Mouse (Mus musculus) urinary bladder, postnatal 4 days (tissue): ENCODE measurements around the gene Gm13030.
"Not testable (repeated sequence)": the region's sequence is repeated elsewhere in the genome, so short reads cannot be mapped to it uniquely, and the experiment has no call there.

Source experiments
- DNase-seq, 2 experiments: peaks; one replicate each; pipeline ENCODE4 v3.0.0; 2021 to 2022; ENCODE audit warnings: low spot score in 2 of 2

Gm13030 gene

DNA sequence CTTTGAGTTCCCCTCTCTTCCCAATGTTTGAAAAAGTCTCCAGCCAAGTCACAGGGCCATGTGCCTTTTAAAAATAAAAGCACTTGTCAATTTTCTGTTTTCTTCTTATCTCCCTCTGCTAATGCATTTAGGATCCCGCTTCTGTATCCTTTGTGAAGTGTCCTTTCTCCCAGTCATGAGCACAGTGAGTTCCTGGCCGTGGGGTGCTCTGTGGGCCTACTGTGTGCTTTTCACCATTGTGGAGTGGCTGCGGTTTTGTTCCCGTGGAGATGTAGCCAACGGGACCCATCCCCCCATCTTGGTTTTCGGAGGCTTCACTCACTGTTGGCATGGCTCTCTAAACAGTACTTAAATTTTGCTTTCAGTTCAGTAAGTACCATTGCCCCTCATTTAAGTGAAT is 7.8 kb downstream of the Gm13030 start:
- DNase-seq, result no peak

DNA sequence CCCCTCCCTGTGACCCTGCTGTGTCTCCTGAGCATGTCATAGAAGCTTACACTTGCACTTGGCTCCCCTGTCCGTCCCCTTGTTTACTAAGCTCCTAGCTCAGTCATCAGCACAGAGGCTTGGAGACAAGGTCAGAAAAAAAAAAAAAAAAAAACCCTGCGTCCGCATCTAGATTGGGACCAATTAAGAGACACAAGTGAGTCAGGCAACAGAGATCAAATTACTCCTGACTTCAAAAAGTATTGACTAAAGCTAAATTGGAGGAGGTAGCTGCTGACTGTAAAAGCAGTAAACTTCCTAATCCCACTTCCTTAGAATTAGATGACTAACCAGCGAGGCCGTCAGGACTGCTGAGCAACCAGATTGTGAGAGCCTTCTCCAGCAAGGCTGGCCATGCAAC is 8.7 kb downstream of the Gm13030 start:
- DNase-seq, result no peak

DNA sequence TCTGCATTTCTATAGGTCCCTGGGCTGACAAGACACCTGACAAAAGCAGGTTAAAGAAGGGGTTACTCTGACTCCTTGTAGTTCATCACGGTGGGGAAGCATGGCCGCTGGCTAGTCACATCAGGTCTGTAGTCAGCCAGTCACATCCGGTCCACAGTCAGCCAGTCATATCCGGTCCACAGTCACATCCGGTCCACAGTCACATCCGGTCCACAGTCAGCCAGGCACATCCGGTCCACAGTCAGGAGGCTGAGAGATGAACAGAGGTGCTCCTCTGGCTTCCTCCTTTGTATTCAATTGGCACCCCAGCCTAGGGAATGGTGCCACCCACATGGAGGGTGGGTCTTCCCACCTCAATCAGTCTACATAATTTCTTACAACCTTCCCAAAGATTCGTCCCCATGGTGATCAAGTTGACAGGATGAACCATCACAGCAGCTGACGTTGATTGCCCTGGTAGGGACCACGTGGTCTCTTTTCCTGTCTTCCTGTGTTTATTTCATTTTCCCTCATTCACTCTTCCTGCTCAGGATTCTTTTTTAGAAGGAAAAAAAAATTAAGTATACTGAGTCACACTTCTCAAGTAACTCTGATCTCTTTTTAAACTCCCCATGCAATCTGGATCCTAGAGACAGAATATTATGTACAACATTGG is 10.3 kb downstream of the Gm13030 start, which contains the start of gene Pla2g5:
Pla2g5 (minus strand) TSS at position 139 of the 655 bp plus-strand sequence.
- no peak for DNase-seq

DNA sequence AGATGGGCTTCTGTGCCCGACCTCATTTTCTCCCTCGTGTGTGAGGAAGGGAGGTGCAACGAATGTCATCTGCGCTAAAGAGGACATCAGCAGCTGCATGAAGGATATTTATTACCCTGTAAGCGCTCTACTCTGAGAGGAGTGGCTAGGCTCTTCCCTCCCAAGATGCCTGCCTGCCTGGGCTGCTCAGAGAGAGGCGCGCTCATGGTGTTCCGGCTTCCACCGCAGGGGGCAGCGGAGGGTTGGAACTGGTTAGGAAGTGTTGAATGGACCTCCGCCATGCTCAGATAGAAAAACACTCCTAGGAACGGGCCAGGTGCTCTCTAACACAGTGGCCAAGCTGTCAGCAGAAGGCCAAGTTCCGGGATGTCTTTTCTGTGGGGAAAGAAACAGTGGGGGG is 14.0 kb downstream of the Gm13030 start:
- DNase-seq, result peak; percentile 50 to 81

DNA sequence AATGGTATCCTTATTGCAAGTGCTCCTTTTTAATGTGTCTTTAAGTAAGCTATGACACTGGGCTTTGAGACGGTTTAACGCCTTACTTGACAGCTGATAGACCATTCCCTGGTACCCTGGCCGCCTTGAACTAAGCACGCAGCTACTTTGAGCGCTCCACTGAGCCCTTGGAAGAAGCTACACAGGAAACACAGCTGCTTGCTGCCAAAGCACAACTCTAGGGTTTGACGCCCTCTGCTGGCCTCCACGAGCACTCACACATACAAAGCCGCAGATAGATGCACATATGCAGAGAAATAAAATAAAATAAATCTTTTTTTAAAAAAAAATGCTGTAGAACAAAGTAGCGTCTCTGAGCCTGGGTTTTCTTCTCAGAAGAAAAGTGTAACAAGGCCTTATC is 14.5 kb downstream of the Gm13030 start:
- DNase-seq, result no peak

DNA sequence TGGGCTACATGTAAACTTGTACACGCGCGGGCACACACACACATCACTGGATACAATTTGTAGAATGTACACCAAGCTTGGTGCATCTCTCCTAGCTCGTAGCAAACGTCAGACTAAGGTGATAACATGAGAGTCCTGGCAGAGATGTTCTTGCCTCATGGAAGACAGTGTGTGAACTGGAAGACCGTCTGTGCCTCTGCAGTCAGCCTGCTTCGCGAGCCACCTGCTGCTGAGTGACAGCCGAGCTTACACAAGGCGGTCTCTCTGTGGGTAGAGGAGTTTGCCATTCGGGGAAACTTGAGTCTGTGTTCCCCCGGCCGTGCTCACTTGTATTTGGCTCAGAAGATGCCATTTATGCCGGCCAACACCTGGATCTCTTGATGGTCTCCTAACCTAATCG is 15.3 kb downstream of the Gm13030 start:
- DNase-seq, result no peak

DNA sequence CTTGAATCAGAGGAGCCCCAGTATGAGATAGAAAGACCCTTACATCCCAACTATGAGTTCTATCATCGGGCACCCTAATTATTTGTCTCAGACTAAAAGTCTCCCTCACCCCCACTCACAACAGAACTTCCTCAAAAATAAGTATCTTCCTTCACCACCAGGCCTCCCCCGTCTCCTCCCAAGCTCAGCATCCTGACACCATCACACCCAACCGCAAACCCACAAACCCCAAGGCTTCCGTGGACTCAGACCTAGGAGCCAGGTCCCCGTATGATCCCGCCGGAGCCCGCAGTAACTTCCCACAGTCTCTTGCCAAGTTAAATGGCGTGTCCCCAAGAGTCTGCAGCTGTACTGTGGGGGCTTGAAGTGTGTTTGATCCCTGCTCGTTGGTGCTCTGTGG is 16.2 kb downstream of the Gm13030 start:
- no peak for DNase-seq

DNA sequence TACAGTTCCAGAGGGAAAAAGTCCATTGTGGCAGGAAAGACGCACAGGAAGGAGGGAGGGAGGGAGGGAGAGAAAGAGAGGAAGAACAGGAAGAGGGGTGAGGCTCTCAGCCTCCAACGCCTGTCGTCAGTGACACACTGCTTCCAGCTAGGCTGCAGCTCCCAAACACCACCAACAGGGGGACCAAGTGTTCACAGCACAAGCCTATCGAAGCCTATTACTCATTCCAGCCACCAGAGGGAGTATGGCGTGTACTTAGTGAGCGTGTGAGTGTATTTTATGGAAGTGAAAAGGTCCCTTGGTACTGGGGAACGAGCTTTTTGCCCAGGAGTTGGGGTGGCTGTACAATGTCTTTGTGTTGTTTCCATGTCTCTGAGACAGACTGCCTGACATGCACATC is 17.3 kb downstream of the Gm13030 start:
- DNase-seq, result peak in 1 of 2 experiments; percentile 59

DNA sequence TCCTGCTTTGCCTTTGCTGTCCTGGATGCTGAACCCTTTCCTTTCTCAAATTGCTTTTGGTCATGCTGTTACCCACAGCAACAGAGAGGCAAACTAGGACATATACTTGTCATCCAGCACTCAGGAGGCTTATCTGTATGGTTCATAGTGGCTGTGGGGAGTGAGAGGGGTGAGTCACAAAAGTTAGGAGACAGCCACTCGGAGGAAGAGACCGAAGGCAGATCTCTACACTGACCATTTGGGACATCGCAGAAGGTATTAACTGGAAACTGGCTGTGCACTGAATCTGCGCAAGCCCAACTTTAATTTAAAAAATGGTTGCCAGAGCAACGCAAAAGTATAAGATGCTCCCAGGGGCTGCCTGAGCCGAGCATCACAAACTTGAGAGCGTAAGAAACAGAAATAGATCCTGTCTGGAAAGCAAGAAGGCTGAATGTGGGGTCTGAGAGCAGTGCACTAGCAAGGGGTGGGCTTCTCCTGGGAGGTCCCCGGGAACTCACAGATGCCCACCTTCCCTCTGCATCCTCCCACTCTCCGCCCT is 18.6 kb downstream of the Gm13030 start:
- DNase-seq, result no peak

DNA sequence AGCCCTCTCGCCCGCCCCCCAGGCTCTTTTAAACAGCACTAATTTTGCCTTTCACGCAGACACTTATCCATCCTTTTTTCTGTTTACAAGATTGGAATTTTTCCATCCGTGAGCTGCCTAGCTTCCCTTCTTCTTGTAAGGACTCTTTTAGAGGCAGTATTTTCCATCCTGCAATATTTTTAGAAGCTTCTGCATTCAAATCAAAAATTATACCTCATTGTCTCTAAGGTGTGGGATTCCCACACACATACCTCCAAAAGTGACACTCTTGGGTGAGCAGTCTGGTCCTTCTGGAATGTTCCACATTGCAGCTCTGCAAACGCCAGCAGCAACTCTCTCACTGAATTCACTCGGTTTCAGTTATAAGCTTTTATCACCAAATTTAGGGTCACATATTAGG is 20.8 kb downstream of the Gm13030 start:
- no peak for DNase-seq

DNA sequence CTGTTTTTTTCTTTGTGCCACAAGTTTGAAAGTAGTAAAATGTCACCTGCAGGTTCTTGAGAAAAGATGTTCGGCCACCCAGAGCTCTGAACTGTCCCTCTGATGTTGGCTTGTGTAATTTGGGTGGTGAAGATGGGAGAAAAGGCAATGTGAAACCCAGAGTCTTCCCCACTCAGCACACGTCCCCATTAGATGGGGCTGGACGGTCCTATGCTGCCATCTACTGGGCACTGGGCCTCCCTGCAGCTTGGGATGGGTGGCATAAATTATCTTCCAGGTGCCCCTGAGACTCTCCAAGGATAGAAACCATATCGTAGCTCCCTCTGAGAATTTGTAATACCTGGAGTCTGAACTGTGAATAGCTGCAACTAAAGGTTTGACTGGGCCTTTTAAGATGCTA is 22.3 kb downstream of the Gm13030 start:
- DNase-seq, result peak; percentile 56 to 78

DNA sequence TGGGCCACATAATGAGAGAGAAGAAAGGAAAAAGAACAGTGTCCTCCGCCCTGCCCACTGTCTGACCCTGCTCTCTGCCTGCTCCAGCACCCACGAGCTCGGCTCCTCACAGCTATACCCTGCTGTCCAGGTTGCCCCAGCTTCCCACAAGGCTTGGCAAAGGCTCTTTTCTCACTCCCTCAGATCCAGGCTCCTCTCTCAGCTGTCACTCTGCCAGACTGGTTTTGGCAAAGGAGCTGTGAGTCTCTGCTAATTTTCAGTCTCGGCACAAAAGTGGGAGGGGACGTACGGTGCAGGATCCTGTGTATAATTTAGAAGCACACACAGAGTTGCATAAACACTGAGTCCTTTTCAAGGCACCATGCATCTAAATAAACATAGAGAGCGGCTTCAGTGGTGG is 32.4 kb downstream of the Gm13030 start:
- DNase-seq, result no peak

DNA sequence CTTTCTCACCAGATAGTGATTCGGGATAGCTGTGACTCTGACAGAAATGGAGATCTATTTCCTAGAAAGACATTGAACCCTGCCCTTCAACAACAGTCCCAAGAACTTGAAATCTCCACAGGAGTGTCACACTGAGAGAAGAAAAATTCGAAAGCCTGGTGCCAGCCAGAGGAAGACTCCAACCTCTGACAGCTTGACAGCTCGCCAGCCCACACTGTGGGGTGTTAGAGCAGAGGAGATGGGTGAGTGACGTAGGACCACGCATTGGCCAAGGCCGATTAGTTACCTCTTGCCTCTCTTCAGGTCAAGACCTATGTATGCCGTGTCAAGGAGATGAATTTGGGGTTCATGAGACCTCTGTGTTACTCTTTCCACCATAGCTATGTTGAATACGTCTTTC is 33.0 kb downstream of the Gm13030 start:
- no peak for DNase-seq

DNA sequence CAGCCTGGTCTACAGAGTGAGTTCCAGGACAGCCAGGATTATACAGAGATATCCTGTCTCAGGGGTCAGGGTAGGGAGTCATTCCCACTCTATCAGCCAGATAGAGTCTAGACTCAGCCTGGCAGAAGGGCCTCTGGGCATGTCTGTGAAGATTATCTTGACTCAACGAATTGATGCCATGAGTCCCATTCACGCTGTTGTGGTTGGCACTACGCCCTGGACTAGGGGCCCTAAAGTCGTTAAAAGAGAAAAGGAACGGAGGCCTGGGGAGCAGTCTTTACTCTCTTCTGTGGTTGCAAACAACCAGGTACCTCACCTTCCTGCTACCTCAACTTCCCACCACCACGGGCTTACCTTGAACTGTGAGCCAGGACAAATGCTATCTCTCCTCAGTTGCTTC is 34.0 kb downstream of the Gm13030 start:
- no peak for DNase-seq

DNA sequence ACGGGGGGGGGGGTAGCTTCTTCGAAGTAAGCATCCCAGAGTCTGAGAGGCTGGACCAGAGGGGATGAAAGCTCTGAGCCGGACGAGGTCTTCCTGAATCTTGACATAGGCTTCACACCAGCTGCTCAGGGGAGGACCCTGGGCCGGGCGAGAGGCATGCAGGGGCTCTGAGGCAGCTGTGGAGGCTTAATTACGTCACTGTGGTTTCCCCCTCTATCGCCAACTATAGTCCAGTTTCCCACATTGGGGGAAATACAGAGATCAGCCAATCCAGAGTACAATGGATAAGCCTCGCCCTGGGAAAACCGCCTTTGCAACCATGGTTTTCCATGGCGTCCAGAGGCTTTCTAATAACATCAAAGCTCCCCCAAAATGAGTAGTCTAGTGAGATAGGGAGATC is 46.6 kb downstream of the Gm13030 start:
- DNase-seq, result no peak

DNA sequence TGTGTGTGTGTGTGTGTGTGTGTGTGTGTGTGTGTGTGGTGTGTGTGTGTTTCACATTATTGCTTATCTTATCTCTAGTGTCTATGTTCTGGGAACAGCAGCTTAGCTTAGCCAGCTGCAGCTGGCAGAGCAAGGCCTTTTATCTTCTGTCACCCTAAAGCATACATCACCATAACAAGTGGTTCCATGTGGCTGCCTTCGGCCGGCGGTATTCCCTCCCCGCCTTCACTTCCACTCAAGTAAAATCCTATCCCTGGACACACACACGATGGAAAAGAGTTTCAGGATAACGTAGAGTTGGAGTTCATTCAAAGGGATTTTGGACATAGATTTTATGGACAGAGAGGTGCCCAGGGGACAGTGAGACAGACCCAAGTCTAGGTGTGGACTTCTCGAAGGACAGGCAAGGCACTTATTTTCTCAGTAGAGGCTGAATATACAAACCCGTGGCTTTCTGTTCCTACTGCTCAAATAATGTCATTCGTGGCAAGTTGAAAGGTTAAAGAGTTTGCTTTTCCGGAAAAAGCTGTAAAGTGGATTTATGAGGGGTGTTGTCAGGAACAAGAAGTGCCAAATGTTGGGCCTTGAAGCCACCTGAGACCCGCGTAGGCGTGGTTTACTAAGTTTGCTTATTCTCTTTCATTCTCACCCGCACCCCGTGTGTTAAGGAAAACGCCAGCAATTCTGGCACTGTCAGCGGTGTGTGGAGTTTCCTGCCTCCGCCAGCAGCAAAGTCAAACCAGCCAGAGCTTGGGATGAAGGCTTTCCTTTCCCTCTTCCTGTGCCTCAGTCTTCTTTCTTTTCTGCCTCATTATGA is 47.8 kb downstream of the Gm13030 start:
- DNase-seq, result no peak

DNA sequence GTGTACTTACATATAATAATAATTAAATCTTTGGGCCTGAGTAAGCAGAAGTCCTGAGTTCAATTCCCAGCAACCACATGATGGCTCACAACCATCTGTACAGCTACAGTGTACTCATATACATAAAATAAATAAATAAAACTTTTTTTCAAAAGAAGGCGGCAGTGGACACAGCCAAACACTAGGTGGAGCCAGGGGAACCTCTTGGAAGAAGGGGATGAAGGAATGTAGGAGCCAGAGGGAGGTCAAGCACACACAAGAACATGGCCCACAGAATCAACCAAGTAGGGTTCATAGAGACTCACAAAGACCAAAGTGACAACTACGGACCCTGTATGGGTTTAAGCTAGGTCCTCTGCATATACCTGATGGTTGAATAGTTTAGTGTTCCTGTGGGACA is 49.1 kb downstream of the Gm13030 start:
- no peak for DNase-seq

DNA sequence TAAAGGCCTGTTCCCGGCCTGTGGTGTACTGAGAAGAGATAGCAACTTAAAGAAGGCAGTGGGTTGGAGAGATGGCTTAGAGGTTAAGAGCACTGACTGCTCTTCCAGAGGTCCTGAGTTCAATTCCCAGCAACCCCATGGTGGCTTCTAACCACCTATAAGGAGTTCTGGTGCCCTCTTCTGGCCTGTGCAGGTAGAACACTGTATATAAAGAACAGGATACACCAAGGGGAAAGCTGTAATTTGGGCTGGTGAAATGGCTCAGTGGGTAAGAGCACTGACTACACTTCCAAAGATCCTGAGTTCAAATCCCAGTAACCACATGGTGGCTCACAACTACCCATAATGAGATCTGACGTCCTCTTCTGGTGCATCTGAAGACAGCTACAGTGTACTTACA is 49.6 kb downstream of the Gm13030 start:
- not testable (repeated sequence) for DNase-seq

DNA sequence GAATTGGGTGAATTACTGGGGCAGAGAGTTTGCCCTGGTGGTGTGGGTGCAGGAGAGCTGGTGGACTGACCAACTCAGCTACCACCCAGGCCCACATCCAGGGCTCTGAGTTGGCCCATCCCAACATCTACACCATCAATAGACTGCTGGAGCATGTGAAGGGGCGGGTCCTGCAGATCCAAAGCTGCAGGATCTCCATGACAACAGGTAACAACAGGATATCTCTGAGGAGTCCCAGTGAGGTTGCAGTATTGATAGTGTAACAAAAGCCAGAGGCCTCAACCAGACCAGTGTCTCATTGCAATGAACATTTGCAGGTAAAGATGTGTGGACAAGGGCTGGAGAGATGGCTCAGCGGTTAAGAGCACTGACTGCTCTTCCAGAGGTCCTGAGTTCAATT is 52.7 kb downstream of the Gm13030 start:
- no peak for DNase-seq
